Mouse (Mus musculus) R1 (cell line): ENCODE data around the gene Npr2.

Experiments used
- DNase-seq: peaks from one replicate; pipeline ENCODE4 v3.0.0-alpha.2; 2018; ENCODE audit warnings: low read depth, low spot score

The Npr2 gene

GRCm38 (mm10) chr4:43668782-43669427, 37.2 kb downstream of the Npr2 start, which contains the start of the genes Tmem8b and Fam221b:
Gene Tmem8b (plus strand): TSS chr4:43668971.
Gene Fam221b (minus strand): TSS chr4:43669145.
- peak; percentile 89 for DNase-seq

GRCm38 (mm10) chr4:43669428-43669794, 37.7 kb downstream of the Npr2 start:
- peak; percentile 70 for DNase-seq

GRCm38 (mm10) chr4:43672070-43672469, 40.3 kb downstream of the Npr2 start:
- peak; percentile 92 for DNase-seq

- no peak for DNase-seq
Observed at GRCm38 (mm10) chr4:43673703-43674102, 42.0 kb downstream of the Npr2 start.

GRCm38 (mm10) chr4:43674974-43675373, 43.2 kb downstream of the Npr2 start:
- no peak for DNase-seq

GRCm38 (mm10) chr4:43675608-43676007, 43.9 kb downstream of the Npr2 start:
- DNase-seq, result peak; percentile 46

- no peak for DNase-seq
Observed at GRCm38 (mm10) chr4:43678541-43678940, 46.8 kb downstream of the Npr2 start.

- DNase-seq, result no peak
Observed at GRCm38 (mm10) chr4:43679416-43680043, 47.8 kb downstream of the Npr2 start.

GRCm38 (mm10) chr4:43690021-43690420, 58.3 kb downstream of the Npr2 start:
- DNase-seq, result no peak

- no peak for DNase-seq
Observed at GRCm38 (mm10) chr4:43691026-43691425, 59.3 kb downstream of the Npr2 start.

GRCm38 (mm10) chr4:43693806-43694241, 62.1 kb downstream of the Npr2 start:
- DNase-seq, result peak; percentile 25

- no peak for DNase-seq
Observed at GRCm38 (mm10) chr4:43694439-43695248, 62.9 kb downstream of the Npr2 start.

GRCm38 (mm10) chr4:43695249-43695671, 63.5 kb downstream of the Npr2 start:
- no peak for DNase-seq

- no peak for DNase-seq
Observed at GRCm38 (mm10) chr4:43696561-43696960, 64.8 kb downstream of the Npr2 start.

- DNase-seq, result no peak
Observed at GRCm38 (mm10) chr4:43700707-43701106, 69.0 kb downstream of the Npr2 start, which contains the start of gene Olfr70. Gene Olfr70 (minus strand): TSS chr4:43700807.
